ENCODE assay signal across 7 mouse cellular contexts in the genomic region with DNA sequence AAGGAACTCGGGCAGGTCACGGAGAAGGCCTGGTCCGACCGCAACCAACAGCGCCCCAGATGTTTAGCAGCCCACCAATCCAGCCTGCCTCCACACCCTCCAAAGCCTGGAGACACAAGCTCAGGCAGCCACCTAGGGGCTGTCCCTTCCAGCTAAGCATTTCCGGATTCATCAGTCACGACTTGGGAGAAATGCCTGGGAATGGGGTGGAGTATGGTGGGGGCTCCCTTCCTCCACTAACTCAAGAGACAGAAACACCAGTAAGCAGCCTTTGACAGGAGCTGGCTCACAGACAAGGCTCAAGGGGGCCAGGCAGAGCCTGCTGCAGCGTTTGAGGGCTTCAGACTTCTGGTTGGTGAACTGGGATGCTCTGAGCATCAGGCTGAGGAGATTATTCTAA. TPM values are rescaled to one million over a fixed set of nuclear protein-coding genes. Genes with fewer than 3 reads are reported as not detected.
A peak's percentile ranks its signal among the peaks of the same experiment; 100 is the strongest.
DNase-seq lines count a peak whose midpoint lies in the region; ATAC-seq and TF ChIP-seq lines count a peak whose summit lies in the region.

No protein-coding gene starts in this region.

- 16% methylated on average over 8 of the region's 8 CpGs for WGBS in liver, adult 2 months
- whole genome bisulfite sequencing in embryonic facial prominence, embryonic 13.5 days: 14% methylated on average over 8 of the region's 8 CpGs
- WGBS in midbrain, embryonic 14.5 days: 31% methylated on average over 8 of the region's 8 CpGs

- H3K9me3 ChIP-seq in embryonic facial prominence, embryonic 13.5 days: no peaks in the 10 kb centered on the region
- no peaks in the 10 kb centered on the region for H3K9me3 ChIP-seq in midbrain, embryonic 14.5 days (ENCODE audit: control insufficient read depth, low read length)

- H3K4me2 ChIP-seq in embryonic facial prominence, embryonic 13.5 days: peak overlapping the region; percentile 88
- H3K4me2 ChIP-seq in midbrain, embryonic 14.5 days (ENCODE audit: low read length): 0 out of 2 replicates have a peak overlapping the region, but pooled peaks have one; percentile 4

- peak overlapping the region; percentile 67 for H3K9ac ChIP-seq in liver, adult 2 months (ENCODE audit: low read depth, low read length)
- peak overlapping the region; percentile 60; the same call in 1 of the 2 replicates for H3K9ac ChIP-seq in embryonic facial prominence, embryonic 13.5 days
- no peak overlapping the region for H3K9ac ChIP-seq in midbrain, embryonic 14.5 days (replicated peaks; ENCODE audit: low read length)

- H3K36me3 ChIP-seq in liver, adult 2 months (ENCODE audit: control insufficient read depth, insufficient read depth, low read length): no peaks in the 10 kb centered on the region
- H3K36me3 ChIP-seq in embryonic facial prominence, embryonic 13.5 days: no peaks in the 10 kb centered on the region
- no peaks in the 10 kb centered on the region for H3K36me3 ChIP-seq in midbrain, embryonic 14.5 days (ENCODE audit: control insufficient read depth, insufficient read depth, low read length)

- no peak for TF ChIP-seq CTCF in liver, adult 2 months (IDR thresholded peaks at IDR 0.05; ENCODE audit: low read depth, low read length)

- no peak for ATAC-seq in embryonic facial prominence, embryonic 13.5 days (ENCODE audit: insufficient number of reproducible peaks, insufficient read depth, low FRiP score, low TSS enrichment, low read depth)
- no peak for ATAC-seq in midbrain, embryonic 14.5 days (ENCODE audit: low FRiP score, low TSS enrichment)

- H3K27ac ChIP-seq in liver, adult 2 months (replicated peaks; ENCODE audit: insufficient read depth, low read depth, low read length): peak overlapping the region; percentile 75
- no peak overlapping the region for H3K27ac ChIP-seq in embryonic facial prominence, embryonic 13.5 days
- no peak overlapping the region for H3K27ac ChIP-seq in midbrain, embryonic 14.5 days (replicated peaks; ENCODE audit: low read depth, low read length)

- DNase-seq in liver, adult 2 months (ENCODE audit: extremely low read depth, low read depth, low spot score): no peak
- no peak for DNase-seq in liver
- peak; percentile 19 for DNase-seq in induced T-regulatory cell, adult 2 months (ENCODE audit: low read depth)
- no peak for DNase-seq in midbrain, embryonic 14.5 days
- DNase-seq in gastrocnemius, postnatal 10 days: no peak
- DNase-seq in c-Kit-positive CD71-positive TER-119-positive erythroid progenitor cells, embryonic 14.5 days (ENCODE audit: low spot score): no peak

- no peaks in the 10 kb centered on the region for H3K27me3 ChIP-seq in liver, adult 2 months (ENCODE audit: control insufficient read depth, insufficient read depth, low read length)
- H3K27me3 ChIP-seq in embryonic facial prominence, embryonic 13.5 days: 0 out of 2 replicates have a peak, but pooled peaks cover 9% of the 10 kb centered on the region
- peaks cover 10% of the 10 kb centered on the region for H3K27me3 ChIP-seq in midbrain, embryonic 14.5 days (ENCODE audit: control insufficient read depth, insufficient read depth, low read length)

- H3K4me1 ChIP-seq in liver, adult 2 months (ENCODE audit: control insufficient read depth, insufficient read depth, low read length): peaks cover 18% of the 10 kb centered on the region
- peaks cover 22% of the 10 kb centered on the region for H3K4me1 ChIP-seq in embryonic facial prominence, embryonic 13.5 days
- H3K4me1 ChIP-seq in midbrain, embryonic 14.5 days (ENCODE audit: control insufficient read depth, insufficient read depth, low read length): 0 out of 2 replicates have a peak, but pooled peaks cover 9% of the 10 kb centered on the region

- H3K79me2 ChIP-seq in liver, adult 2 months (ENCODE audit: control insufficient read depth, insufficient read depth, low read length): peaks cover 43% of the 10 kb centered on the region; the same call in 1 of the 2 replicates

- peak overlapping the region; percentile 56 for H3K4me3 ChIP-seq in liver, adult 2 months (ENCODE audit: insufficient read depth, low read depth, low read length)
- peak overlapping the region; percentile 3; the same call in 1 of the 2 replicates for H3K4me3 ChIP-seq in embryonic facial prominence, embryonic 13.5 days
- H3K4me3 ChIP-seq in midbrain, embryonic 14.5 days (replicated peaks; ENCODE audit: low read depth, low read length): no peak overlapping the region

- no peak for TF ChIP-seq POLR2A in liver, adult 2 months (IDR thresholded peaks at IDR 0.05; ENCODE audit: extremely low read depth, insufficient read depth, low read length)

RNA-seq across cellular contexts. Expression of a gene that starts 1.6 kb away (rescaled TPM):
- 31.4 and 48.5 TPM in 2 replicates for total RNA-seq in liver, adult 2 months (2014; rRNA removed)
- 96.9 and 117 TPM in 2 replicates for polyA plus RNA-seq in liver, adult 2 months (2012; rRNA removed)
- polyA plus RNA-seq in embryonic facial prominence, embryonic 13.5 days (2015; fragmentation: Nextera tagmentation; extraction: Ambion mirVana): 4.9 and 5.5 TPM in 2 replicates
- 5.1 and 5.6 TPM in 2 replicates for polyA plus RNA-seq in midbrain, embryonic 14.5 days (2014; fragmentation: Nextera tagmentation; extraction: Ambion mirVana)
- total RNA-seq in gastrocnemius, postnatal 10 days (2021): 10 to 100 TPM; 20.6 to 28.3 TPM

RNA-seq across cellular contexts. Expression of a gene that starts 23.5 kb away (rescaled TPM):
- total RNA-seq in liver, adult 2 months (2014; rRNA removed): 5.3 and 7.0 TPM in 2 replicates
- 9.7 and 12.4 TPM in 2 replicates for polyA plus RNA-seq in liver, adult 2 months (2012; rRNA removed)
- polyA plus RNA-seq in embryonic facial prominence, embryonic 13.5 days (2015; fragmentation: Nextera tagmentation; extraction: Ambion mirVana): 39.7 and 43.3 TPM in 2 replicates
- 87.9 and 88.9 TPM in 2 replicates for polyA plus RNA-seq in midbrain, embryonic 14.5 days (2014; fragmentation: Nextera tagmentation; extraction: Ambion mirVana)
- total RNA-seq in gastrocnemius, postnatal 10 days (2021): 10 to 100 TPM; 43.8 to 49.7 TPM

RNA-seq across cellular contexts. Expression of a gene that starts 23.7 kb away (rescaled TPM):
- 4.4 and 6.2 TPM in 2 replicates for total RNA-seq in liver, adult 2 months (2014; rRNA removed)
- polyA plus RNA-seq in liver, adult 2 months (2012; rRNA removed): 9.6 and 11.6 TPM in 2 replicates
- 24.8 and 25.9 TPM in 2 replicates for polyA plus RNA-seq in embryonic facial prominence, embryonic 13.5 days (2015; fragmentation: Nextera tagmentation; extraction: Ambion mirVana)
- polyA plus RNA-seq in midbrain, embryonic 14.5 days (2014; fragmentation: Nextera tagmentation; extraction: Ambion mirVana): 82.5 and 115 TPM in 2 replicates
- 10 to 100 TPM; 11.9 to 12.9 TPM for total RNA-seq in gastrocnemius, postnatal 10 days (2021)

RNA-seq across cellular contexts. Expression of a gene that starts 38.4 kb away (rescaled TPM):
- 18.3 and 20.4 TPM in 2 replicates for total RNA-seq in liver, adult 2 months (2014; rRNA removed)
- polyA plus RNA-seq in liver, adult 2 months (2012; rRNA removed): 40.4 and 60.4 TPM in 2 replicates
- polyA plus RNA-seq in embryonic facial prominence, embryonic 13.5 days (2015; fragmentation: Nextera tagmentation; extraction: Ambion mirVana): 68.5 and 70.5 TPM in 2 replicates
- 31.2 and 40.7 TPM in 2 replicates for polyA plus RNA-seq in midbrain, embryonic 14.5 days (2014; fragmentation: Nextera tagmentation; extraction: Ambion mirVana)
- 10 to 100 TPM; 72.8 to 74.7 TPM for total RNA-seq in gastrocnemius, postnatal 10 days (2021)

Comparison
In these comparisons a context has a peak if more than half of its experiments do, and no peak if none do; other contexts are left out.
1. RNA of a gene that starts 1.6 kb away (polyA plus RNA-seq): 96.9 to 117 TPM in liver, adult 2 months; 5.1 to 5.6 TPM in midbrain, embryonic 14.5 days and 4.9 to 5.5 TPM in embryonic facial prominence, embryonic 13.5 days; every median in the first group is over 10 times any median in the second.